Mouse (Mus musculus): ENCODE results near the gene Ctrb1. TPM values are rescaled to one million over a fixed set of nuclear protein-coding genes. Genes with fewer than 3 reads are reported as not detected.
A peak's percentile ranks its signal among the peaks of the same experiment; 100 is the strongest.
"Not testable (repeated sequence)": the region's sequence is repeated elsewhere in the genome, so short reads cannot be mapped to it uniquely, and the experiment has no call there.

The Ctrb1 gene
- polyA plus RNA-seq, 1 experiment from 2014 or later, result not detected

GRCm38 (mm10) chr8:111648834-111649233 lies 42.0 kb downstream of the Ctrb1 start:
- DNase-seq (ENCODE audit: low spot score) (no peak), ATAC-seq (replicated peaks; ENCODE audit: insufficient number of reproducible peaks, low FRiP score, low TSS enrichment, low read depth) (no peak)
- no peak overlapping the region for H3K4me2 ChIP-seq (ENCODE audit: low read depth, low read length)
- no peak overlapping the region for H3K27ac ChIP-seq (replicated peaks; ENCODE audit: low read depth, low read length)
- H3K36me3 ChIP-seq (replicated peaks; ENCODE audit: control insufficient read depth, insufficient read depth, low read depth, low read length), result no peaks in the 10 kb centered on the region
- H3K4me1 ChIP-seq (ENCODE audit: control insufficient read depth, insufficient read depth, low read length), result no peaks in the 10 kb centered on the region
- H3K9me3 ChIP-seq (replicated peaks; ENCODE audit: control insufficient read depth, low read length), result no peaks in the 10 kb centered on the region
- H3K9ac ChIP-seq (replicated peaks; ENCODE audit: low read length), result no peak overlapping the region
- 51% methylated on average over 2 of the region's 2 CpGs for WGBS
- no peaks in the 10 kb centered on the region for H3K27me3 ChIP-seq (ENCODE audit: control insufficient read depth, insufficient read depth, low read length)
- no peak overlapping the region for H3K4me3 ChIP-seq (ENCODE audit: low read depth, low read length)

DNA sequence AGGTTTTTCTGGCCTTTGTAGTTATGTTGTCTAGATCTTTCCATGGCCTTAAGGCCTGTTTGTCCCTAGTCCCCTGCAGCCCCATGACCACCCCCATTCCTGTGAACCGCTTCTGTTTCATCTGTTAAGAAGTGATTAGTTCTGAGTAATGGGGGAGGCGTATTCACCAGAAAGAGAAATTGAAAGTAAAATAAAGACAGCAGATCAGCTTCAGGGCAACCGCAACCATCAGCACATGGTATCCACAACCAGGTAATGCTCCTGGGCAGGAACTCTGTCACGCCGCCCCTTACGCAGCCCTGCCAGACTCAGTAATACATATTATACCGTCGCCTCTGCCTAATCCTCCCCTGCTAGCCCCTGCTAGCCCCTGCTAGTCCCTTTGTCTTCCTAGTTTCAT lies 45.1 kb downstream of the Ctrb1 start:
- Histone ChIP-seq H3K4me2 (ENCODE audit: low read depth, low read length) (no peak overlapping the region), H3K9ac (replicated peaks; ENCODE audit: low read length) (no peak overlapping the region), H3K9me3 (replicated peaks; ENCODE audit: control insufficient read depth, low read length) (no peaks in the 10 kb centered on the region), H3K27me3 (ENCODE audit: control insufficient read depth, insufficient read depth, low read length) (no peaks in the 10 kb centered on the region), H3K4me1 (ENCODE audit: control insufficient read depth, insufficient read depth, low read length) (no peaks in the 10 kb centered on the region), H3K36me3 (replicated peaks; ENCODE audit: control insufficient read depth, insufficient read depth, low read depth, low read length) (no peaks in the 10 kb centered on the region), H3K4me3 (ENCODE audit: low read depth, low read length) (no peak overlapping the region), H3K27ac (replicated peaks; ENCODE audit: low read depth, low read length) (no peak overlapping the region)
- 97% methylated on average over 8 of the region's 8 CpGs for WGBS
- ATAC-seq (replicated peaks; ENCODE audit: insufficient number of reproducible peaks, low FRiP score, low TSS enrichment, low read depth) (no peak), DNase-seq (ENCODE audit: low spot score) (no peak)

DNA sequence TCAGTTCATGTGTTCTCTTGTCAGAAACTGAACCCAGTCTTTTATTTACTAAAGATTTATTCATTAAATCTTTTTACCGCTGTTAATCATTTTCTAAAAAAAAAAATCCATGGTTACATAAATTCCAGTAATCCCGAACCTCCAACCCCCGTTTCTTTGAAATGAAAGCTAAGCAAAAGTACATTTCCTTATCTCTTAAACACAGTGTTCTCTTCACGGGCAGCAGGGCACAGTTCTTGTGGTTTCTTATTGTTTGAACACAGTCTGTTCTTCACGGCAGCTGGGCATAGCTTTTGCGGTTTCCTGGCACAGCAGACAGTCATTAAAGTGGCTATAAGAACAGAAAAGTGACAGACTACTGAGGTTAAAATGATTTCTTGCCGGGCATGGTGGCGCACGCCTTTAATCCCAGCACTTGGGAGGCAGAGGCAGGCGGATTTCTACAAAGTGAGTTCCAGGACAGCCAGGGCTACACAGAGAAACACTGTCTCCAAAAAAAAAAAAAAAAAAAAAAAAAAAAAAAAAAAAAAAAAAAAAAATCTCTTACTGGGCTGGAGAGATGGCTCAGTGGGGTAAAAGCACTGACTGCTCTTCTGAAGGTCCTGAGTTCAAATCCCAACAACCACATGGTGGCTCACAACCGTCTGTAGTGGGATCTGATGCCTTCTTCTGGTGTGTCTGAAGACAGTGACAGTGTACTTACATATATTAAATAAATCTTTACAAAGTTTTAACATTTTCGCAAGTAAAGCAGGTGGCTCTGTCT lies 46.3 kb downstream of the Ctrb1 start:
- not testable (repeated sequence) for H3K27me3 ChIP-seq (ENCODE audit: control insufficient read depth, insufficient read depth, low read length); H3K36me3 ChIP-seq (replicated peaks; ENCODE audit: control insufficient read depth, insufficient read depth, low read depth, low read length); H3K4me1 ChIP-seq (ENCODE audit: control insufficient read depth, insufficient read depth, low read length); H3K27ac ChIP-seq (replicated peaks; ENCODE audit: low read depth, low read length); H3K9me3 ChIP-seq (replicated peaks; ENCODE audit: control insufficient read depth, low read length); H3K9ac ChIP-seq (replicated peaks; ENCODE audit: low read length); DNase-seq (ENCODE audit: low spot score); ATAC-seq (replicated peaks; ENCODE audit: insufficient number of reproducible peaks, low FRiP score, low TSS enrichment, low read depth)
- peak overlapping the region; percentile 58 for H3K4me2 ChIP-seq (ENCODE audit: low read depth, low read length)
- H3K4me3 ChIP-seq (ENCODE audit: low read depth, low read length), result peak overlapping the region; percentile 82
- 79% methylated on average over 12 of the region's 12 CpGs for WGBS

GRCm38 (mm10) chr8:111643264-111644141 lies 47.3 kb downstream of the Ctrb1 start, which contains the start of gene Zfp1:
Gene Zfp1, plus strand, starts transcription at chr8:111643401.
- DNase-seq (ENCODE audit: low spot score), result peak; percentile 97
- no peaks in the 10 kb centered on the region for H3K27me3 ChIP-seq (ENCODE audit: control insufficient read depth, insufficient read depth, low read length)
- H3K27ac ChIP-seq (replicated peaks; ENCODE audit: low read depth, low read length), result peak within 1 kb of the TSS; percentile 88
- H3K4me3 ChIP-seq (ENCODE audit: low read depth, low read length), result peak within 1 kb of the TSS; percentile 82
- WGBS, result under 1% methylated on average over 75 of the region's 75 CpGs
- H3K9ac ChIP-seq (replicated peaks; ENCODE audit: low read length), result peak within 1 kb of the TSS; percentile 89
- no peaks in the 10 kb centered on the region for H3K4me1 ChIP-seq (ENCODE audit: control insufficient read depth, insufficient read depth, low read length)
- peak within 1 kb of the TSS; percentile 58 for H3K4me2 ChIP-seq (ENCODE audit: low read depth, low read length)
- no peaks in the 10 kb centered on the region for H3K36me3 ChIP-seq (replicated peaks; ENCODE audit: control insufficient read depth, insufficient read depth, low read depth, low read length)
- no peaks in the 10 kb centered on the region for H3K9me3 ChIP-seq (replicated peaks; ENCODE audit: control insufficient read depth, low read length)
- ATAC-seq (replicated peaks; ENCODE audit: insufficient number of reproducible peaks, low FRiP score, low TSS enrichment, low read depth), result peak; percentile 98

- Histone ChIP-seq H3K36me3 (replicated peaks; ENCODE audit: control insufficient read depth, insufficient read depth, low read depth, low read length) (no peaks in the 10 kb centered on the region), H3K4me3 (ENCODE audit: low read depth, low read length) (peak overlapping the region; percentile 82), H3K9me3 (replicated peaks; ENCODE audit: control insufficient read depth, low read length) (no peaks in the 10 kb centered on the region), H3K27ac (replicated peaks; ENCODE audit: low read depth, low read length) (peak overlapping the region; percentile 88; the same call in 1 of the 2 replicates), H3K4me1 (ENCODE audit: control insufficient read depth, insufficient read depth, low read length) (no peaks in the 10 kb centered on the region), H3K9ac (replicated peaks; ENCODE audit: low read length) (peak overlapping the region; percentile 35), H3K27me3 (ENCODE audit: control insufficient read depth, insufficient read depth, low read length) (no peaks in the 10 kb centered on the region), H3K4me2 (ENCODE audit: low read depth, low read length) (peak overlapping the region; percentile 33)
- 13% methylated on average over 5 of the region's 5 CpGs for WGBS
- peak; percentile 37 for ATAC-seq (replicated peaks; ENCODE audit: insufficient number of reproducible peaks, low FRiP score, low TSS enrichment, low read depth)
- DNase-seq (ENCODE audit: low spot score), result no peak
Measured at GRCm38 (mm10) chr8:111642939-111643263, 47.9 kb downstream of the Ctrb1 start.

DNA sequence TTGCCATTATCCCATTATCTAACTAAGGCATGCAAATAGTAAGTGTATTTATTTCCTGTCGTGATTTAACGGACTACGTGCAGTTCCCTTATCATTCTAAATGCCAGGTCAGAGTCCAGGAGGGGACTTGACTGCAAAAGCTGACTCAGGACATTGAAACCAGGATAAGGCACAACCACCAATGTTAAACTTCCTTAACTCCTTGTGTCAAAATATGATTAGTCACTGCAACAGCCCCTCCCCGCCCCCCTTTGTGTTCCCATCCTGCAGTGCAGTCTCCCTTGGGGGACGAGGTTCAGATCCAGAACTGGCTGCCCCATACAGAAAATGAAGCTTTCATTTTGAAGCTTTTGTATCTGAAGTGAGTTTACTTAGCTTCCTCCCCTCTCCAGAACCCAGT lies 48.3 kb downstream of the Ctrb1 start:
- H3K27me3 ChIP-seq (ENCODE audit: control insufficient read depth, insufficient read depth, low read length), result no peaks in the 10 kb centered on the region
- no peak for DNase-seq (ENCODE audit: low spot score)
- H3K27ac ChIP-seq (replicated peaks; ENCODE audit: low read depth, low read length), result no peak overlapping the region; the same call in 1 of the 2 replicates
- 64% methylated on average over 5 of the region's 5 CpGs for WGBS
- no peaks in the 10 kb centered on the region for H3K4me1 ChIP-seq (ENCODE audit: control insufficient read depth, insufficient read depth, low read length)
- peak overlapping the region; percentile 82 for H3K4me3 ChIP-seq (ENCODE audit: low read depth, low read length)
- H3K9ac ChIP-seq (replicated peaks; ENCODE audit: low read length), result no peak overlapping the region
- no peaks in the 10 kb centered on the region for H3K9me3 ChIP-seq (replicated peaks; ENCODE audit: control insufficient read depth, low read length)
- no peaks in the 10 kb centered on the region for H3K36me3 ChIP-seq (replicated peaks; ENCODE audit: control insufficient read depth, insufficient read depth, low read depth, low read length)
- ATAC-seq (replicated peaks; ENCODE audit: insufficient number of reproducible peaks, low FRiP score, low TSS enrichment, low read depth), result 0 out of 2 replicates have a peak, but pooled peaks have one; percentile 2
- peak overlapping the region; percentile 33 for H3K4me2 ChIP-seq (ENCODE audit: low read depth, low read length)

- no peaks in the 10 kb centered on the region for H3K4me1 ChIP-seq (ENCODE audit: control insufficient read depth, insufficient read depth, low read length)
- no peak for ATAC-seq (replicated peaks; ENCODE audit: insufficient number of reproducible peaks, low FRiP score, low TSS enrichment, low read depth)
- H3K9ac ChIP-seq (replicated peaks; ENCODE audit: low read length), result no peak overlapping the region
- 96% methylated on average over 2 of the region's 2 CpGs for WGBS
- no peak for DNase-seq (ENCODE audit: low spot score)
- H3K4me3 ChIP-seq (ENCODE audit: low read depth, low read length), result no peak overlapping the region
- no peaks in the 10 kb centered on the region for H3K9me3 ChIP-seq (replicated peaks; ENCODE audit: control insufficient read depth, low read length)
- no peaks in the 10 kb centered on the region for H3K27me3 ChIP-seq (ENCODE audit: control insufficient read depth, insufficient read depth, low read length)
- no peak overlapping the region for H3K27ac ChIP-seq (replicated peaks; ENCODE audit: low read depth, low read length)
- H3K36me3 ChIP-seq (replicated peaks; ENCODE audit: control insufficient read depth, insufficient read depth, low read depth, low read length), result no peaks in the 10 kb centered on the region
- H3K4me2 ChIP-seq (ENCODE audit: low read depth, low read length), result no peak overlapping the region
Measured at GRCm38 (mm10) chr8:111641064-111641463, 49.7 kb downstream of the Ctrb1 start.

GRCm38 (mm10) chr8:111638086-111638485 lies 52.7 kb downstream of the Ctrb1 start:
- no peaks in the 10 kb centered on the region for H3K36me3 ChIP-seq (replicated peaks; ENCODE audit: control insufficient read depth, insufficient read depth, low read depth, low read length)
- H3K4me1 ChIP-seq (ENCODE audit: control insufficient read depth, insufficient read depth, low read length), result no peaks in the 10 kb centered on the region
- DNase-seq (ENCODE audit: low spot score) (no peak), ATAC-seq (replicated peaks; ENCODE audit: insufficient number of reproducible peaks, low FRiP score, low TSS enrichment, low read depth) (no peak)
- H3K4me2 ChIP-seq (ENCODE audit: low read depth, low read length), result no peak overlapping the region
- H3K4me3 ChIP-seq (ENCODE audit: low read depth, low read length), result no peak overlapping the region
- H3K9ac ChIP-seq (replicated peaks; ENCODE audit: low read length), result no peak overlapping the region
- H3K27ac ChIP-seq (replicated peaks; ENCODE audit: low read depth, low read length), result no peak overlapping the region
- no peaks in the 10 kb centered on the region for H3K27me3 ChIP-seq (ENCODE audit: control insufficient read depth, insufficient read depth, low read length)
- no peaks in the 10 kb centered on the region for H3K9me3 ChIP-seq (replicated peaks; ENCODE audit: control insufficient read depth, low read length)
